Mouse (Mus musculus): ENCODE data around the gene Pilrb1. TPM values are rescaled to one million over a fixed set of nuclear protein-coding genes. Genes with fewer than 3 reads are reported as not detected.

The Pilrb1 gene
- polyA plus RNA-seq (2015; fragmentation: Illumina TruSeq; extraction: RNeasy Lipid Tissue Mini Kit (QIAGEN cat#74804); ENCODE audit: low read depth, low replicate concordance): not detected

DNA sequence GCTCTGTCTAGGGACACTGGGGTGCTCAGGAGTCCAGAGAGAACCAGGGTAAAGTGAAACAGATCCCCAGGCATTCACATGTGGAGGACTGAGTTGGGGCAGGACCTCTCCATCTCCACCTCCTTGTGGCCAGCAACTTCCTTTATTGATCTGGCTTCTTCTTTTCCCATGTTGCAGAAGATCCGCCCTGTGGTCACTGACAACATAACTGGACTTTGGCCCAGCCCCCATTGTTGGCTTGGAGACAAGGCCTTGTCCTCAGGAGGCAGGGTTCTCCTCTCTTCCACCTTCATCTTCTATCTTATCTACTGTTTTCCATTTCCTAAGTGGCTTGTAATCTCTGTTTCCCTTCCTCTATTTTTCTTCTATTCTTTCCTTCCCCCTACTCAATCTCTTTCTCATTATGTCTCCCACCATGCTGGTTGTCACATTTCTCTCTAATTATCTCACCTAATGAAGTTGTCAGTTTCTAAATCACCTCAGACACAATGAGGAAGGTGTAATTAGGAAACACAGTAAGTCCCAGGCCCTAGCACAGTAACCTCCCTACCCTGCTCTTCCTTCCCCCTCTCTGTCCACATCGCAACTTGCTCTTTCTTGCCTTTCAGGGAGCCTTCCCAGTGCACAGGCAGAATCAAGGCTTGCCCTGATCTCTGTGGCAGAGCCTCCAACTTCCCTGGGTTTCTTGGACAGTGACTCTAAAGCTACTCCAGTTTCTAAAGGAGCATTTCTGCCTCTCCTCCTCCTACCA is at the start of gene Pilrb1:
Gene Pilrb1 (minus strand): TSS at position 147 of the 751 bp plus-strand sequence.

DNA sequence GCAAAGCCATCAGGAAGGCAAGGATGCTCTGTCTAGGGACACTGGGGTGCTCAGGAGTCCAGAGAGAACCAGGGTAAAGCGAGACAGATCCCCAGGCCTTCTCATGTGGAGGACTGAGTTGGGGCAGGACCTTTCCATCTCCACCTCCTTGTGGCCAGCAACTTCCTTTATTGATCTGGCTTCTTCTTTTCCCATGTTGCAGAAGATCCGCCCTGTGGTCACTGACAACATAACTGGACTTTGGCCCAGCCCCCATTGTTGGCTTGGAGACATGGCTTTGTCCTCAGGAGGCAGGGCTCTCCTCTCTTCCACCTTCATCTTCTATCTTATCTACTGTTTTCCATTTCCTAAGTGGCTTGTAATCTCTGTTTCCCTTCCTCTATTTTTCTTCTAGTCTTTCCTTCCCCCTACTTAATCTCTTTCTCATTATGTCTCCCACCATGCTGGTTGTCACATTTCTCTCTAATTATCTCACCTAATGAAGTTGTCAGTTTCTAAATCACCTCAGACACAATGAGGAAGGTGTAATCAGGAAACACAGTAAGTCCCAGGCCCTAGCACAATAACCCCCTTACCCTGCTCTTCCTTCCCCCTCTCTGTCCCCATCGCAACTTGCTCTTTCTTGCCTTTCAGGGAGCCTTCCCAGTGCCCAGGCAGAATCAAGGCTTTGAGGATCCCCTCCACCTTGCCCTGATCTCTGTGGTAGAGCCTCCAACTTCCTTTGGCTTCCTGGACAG is 13.9 kb upstream of the Pilrb1 start, which contains the start of gene Pilrb2:
Gene Pilrb2 (minus strand): TSS at position 172 of the 737 bp plus-strand sequence.

DNA sequence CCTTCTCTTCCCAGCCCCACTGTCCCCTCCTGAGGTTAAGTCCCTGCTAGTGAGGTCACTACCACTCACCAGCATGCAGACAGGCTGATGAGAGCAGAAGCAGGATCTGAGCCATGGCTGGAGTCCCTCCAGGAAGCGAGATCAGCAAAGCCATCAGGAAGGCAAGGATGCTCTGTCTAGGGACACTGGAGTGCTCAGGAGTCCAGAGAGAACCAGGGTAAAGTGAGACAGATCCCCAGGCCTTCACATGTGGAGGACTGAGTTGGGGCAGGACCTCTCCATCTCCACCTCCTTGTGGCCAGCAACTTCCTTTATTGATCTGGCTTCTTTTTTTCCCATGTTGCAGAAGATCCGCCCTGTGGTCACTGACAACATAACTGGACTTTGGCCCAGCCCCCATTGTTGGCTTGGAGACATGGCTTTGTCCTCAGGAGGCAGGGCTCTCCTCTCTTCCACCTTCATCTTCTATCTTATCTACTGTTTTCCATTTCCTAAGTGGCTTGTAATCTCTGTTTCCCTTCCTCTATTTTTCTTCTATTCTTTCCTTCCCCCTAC is 21.9 kb downstream of the Pilrb1 start, which contains the start of gene Pilra:
Gene Pilra (minus strand): TSS at position 316 of the 555 bp plus-strand sequence.

Other genes starting within 250 kb of the Pilrb1 start
- gene Pcolce, start 244.3 kb downstream of the Pilrb1 start, polyA plus RNA-seq (2015; fragmentation: Illumina TruSeq; extraction: RNeasy Lipid Tissue Mini Kit (QIAGEN cat#74804); ENCODE audit: low read depth, low replicate concordance): 12.1 TPM
- gene Fbxo24, start 229.1 kb downstream of the Pilrb1 start, polyA plus RNA-seq (2015; fragmentation: Illumina TruSeq; extraction: RNeasy Lipid Tissue Mini Kit (QIAGEN cat#74804); ENCODE audit: low read depth, low replicate concordance): not detected
- gene Lrch4, start 229.0 kb downstream of the Pilrb1 start, polyA plus RNA-seq (2015; fragmentation: Illumina TruSeq; extraction: RNeasy Lipid Tissue Mini Kit (QIAGEN cat#74804); ENCODE audit: low read depth, low replicate concordance): 10.6 TPM
- 8.3 TPM for gene Gm20605, start 228.9 kb downstream of the Pilrb1 start, polyA plus RNA-seq (2015; fragmentation: Illumina TruSeq; extraction: RNeasy Lipid Tissue Mini Kit (QIAGEN cat#74804); ENCODE audit: low read depth, low replicate concordance)
- gene Sap25, start 216.8 kb downstream of the Pilrb1 start, polyA plus RNA-seq (2015; fragmentation: Illumina TruSeq; extraction: RNeasy Lipid Tissue Mini Kit (QIAGEN cat#74804); ENCODE audit: low read depth, low replicate concordance): 4.2 TPM
- gene Irs3, start 212.4 kb downstream of the Pilrb1 start, polyA plus RNA-seq (2015; fragmentation: Illumina TruSeq; extraction: RNeasy Lipid Tissue Mini Kit (QIAGEN cat#74804); ENCODE audit: low read depth, low replicate concordance): not detected
- gene Agfg2, start 173.4 kb downstream of the Pilrb1 start, polyA plus RNA-seq (2015; fragmentation: Illumina TruSeq; extraction: RNeasy Lipid Tissue Mini Kit (QIAGEN cat#74804); ENCODE audit: low read depth, low replicate concordance): 33.0 TPM
- gene Nyap1, start 116.5 kb downstream of the Pilrb1 start, polyA plus RNA-seq (2015; fragmentation: Illumina TruSeq; extraction: RNeasy Lipid Tissue Mini Kit (QIAGEN cat#74804); ENCODE audit: low read depth, low replicate concordance): 57.5 TPM
- 226 TPM for gene Tsc22d4, start 112.4 kb downstream of the Pilrb1 start, polyA plus RNA-seq (2015; fragmentation: Illumina TruSeq; extraction: RNeasy Lipid Tissue Mini Kit (QIAGEN cat#74804); ENCODE audit: low read depth, low replicate concordance)
- 25.6 TPM for gene Ppp1r35, start 79.3 kb downstream of the Pilrb1 start, polyA plus RNA-seq (2015; fragmentation: Illumina TruSeq; extraction: RNeasy Lipid Tissue Mini Kit (QIAGEN cat#74804); ENCODE audit: low read depth, low replicate concordance)
- 32.0 TPM for gene Mepce, start 70.5 kb downstream of the Pilrb1 start, polyA plus RNA-seq (2015; fragmentation: Illumina TruSeq; extraction: RNeasy Lipid Tissue Mini Kit (QIAGEN cat#74804); ENCODE audit: low read depth, low replicate concordance)
- 9.6 TPM for gene Zcwpw1, start 70.3 kb downstream of the Pilrb1 start, polyA plus RNA-seq (2015; fragmentation: Illumina TruSeq; extraction: RNeasy Lipid Tissue Mini Kit (QIAGEN cat#74804); ENCODE audit: low read depth, low replicate concordance)
- gene Pilra, start 21.8 kb downstream of the Pilrb1 start, polyA plus RNA-seq (2015; fragmentation: Illumina TruSeq; extraction: RNeasy Lipid Tissue Mini Kit (QIAGEN cat#74804); ENCODE audit: low read depth, low replicate concordance): 1.0 TPM
- gene Pilrb2, start 13.7 kb upstream of the Pilrb1 start, polyA plus RNA-seq (2015; fragmentation: Illumina TruSeq; extraction: RNeasy Lipid Tissue Mini Kit (QIAGEN cat#74804); ENCODE audit: low read depth, low replicate concordance): not detected
- gene Cyp3a13, start 63.5 kb upstream of the Pilrb1 start, polyA plus RNA-seq (2015; fragmentation: Illumina TruSeq; extraction: RNeasy Lipid Tissue Mini Kit (QIAGEN cat#74804); ENCODE audit: low read depth, low replicate concordance): 1.1 TPM
- 48.5 TPM for gene Gjc3, start 105.0 kb upstream of the Pilrb1 start, polyA plus RNA-seq (2015; fragmentation: Illumina TruSeq; extraction: RNeasy Lipid Tissue Mini Kit (QIAGEN cat#74804); ENCODE audit: low read depth, low replicate concordance)
- gene Azgp1, start 123.4 kb upstream of the Pilrb1 start, polyA plus RNA-seq (2015; fragmentation: Illumina TruSeq; extraction: RNeasy Lipid Tissue Mini Kit (QIAGEN cat#74804); ENCODE audit: low read depth, low replicate concordance): 0.52 TPM
- gene Smok3a, start 163.2 kb upstream of the Pilrb1 start, polyA plus RNA-seq (2015; fragmentation: Illumina TruSeq; extraction: RNeasy Lipid Tissue Mini Kit (QIAGEN cat#74804); ENCODE audit: low read depth, low replicate concordance): not detected
- not detected for gene Smok3b, start 163.3 kb upstream of the Pilrb1 start, polyA plus RNA-seq (2015; fragmentation: Illumina TruSeq; extraction: RNeasy Lipid Tissue Mini Kit (QIAGEN cat#74804); ENCODE audit: low read depth, low replicate concordance)
- gene Smok3c, start 195.1 kb upstream of the Pilrb1 start, polyA plus RNA-seq (2015; fragmentation: Illumina TruSeq; extraction: RNeasy Lipid Tissue Mini Kit (QIAGEN cat#74804); ENCODE audit: low read depth, low replicate concordance): not detected
- gene Zkscan1, start 227.0 kb upstream of the Pilrb1 start, polyA plus RNA-seq (2015; fragmentation: Illumina TruSeq; extraction: RNeasy Lipid Tissue Mini Kit (QIAGEN cat#74804); ENCODE audit: low read depth, low replicate concordance): 15.8 TPM